Comparison of ENCODE assay signal across 34 mouse cellular contexts in genomic region chr7:34662227-34662626, GRCm38 (mm10). TPM values are rescaled to one million over a fixed set of nuclear protein-coding genes. Genes with fewer than 3 reads are reported as not detected.
DNase-seq lines count a peak whose midpoint lies in the region; ATAC-seq lines count a peak whose summit lies in the region.
"Had no signal": no experiment of that assay in that cellular context is flagged by ENCODE, and none has a peak within 500 bp of the region (broad histone marks: within the 10 kb centered on the region; RNA-seq: fewer than 3 reads in every experiment).

No protein-coding gene starts in this region.

- H3K4me2 ChIP-seq in embryonic facial prominence, embryonic 13.5 days, result no peak overlapping the region
- no peak overlapping the region for H3K4me2 ChIP-seq in hindbrain, embryonic 13.5 days
- 0 out of 2 replicates have a peak overlapping the region, but pooled peaks have one; percentile 7 for H3K4me2 ChIP-seq in neural tube, embryonic 12.5 days (replicated peaks)
- H3K4me2 ChIP-seq in neural tube, embryonic 14.5 days (ENCODE audit: low read depth, low read length), result no peak overlapping the region
- H3K4me2 ChIP-seq: heart, embryonic 15.5 days; intestine, embryonic 15.5 days; liver, embryonic 12.5 days had no signal

- no peak for DNase-seq in embryonic facial prominence, embryonic 10.5 days (ENCODE audit: low spot score)
- no peak for DNase-seq in hindbrain, embryonic 10.5 days (ENCODE audit: low spot score)
- no peak for DNase-seq in neural tube, embryonic 10.5 days (ENCODE audit: extremely low spot score, low spot score)
- DNase-seq in adrenal gland, postnatal 4 days (ENCODE audit: low spot score in 2 of 2), result no peak
- DNase-seq: adrenal gland, postnatal 10 days; cerebellum, adult 11 months; cerebellum, adult 9-10 months; cerebellum, postnatal 36 days; embryo, embryonic 11 days; gastrocnemius, postnatal 25 days; heart, adult 11 months; kidney, adult 2 months; kidney, postnatal 4 days; layer of hippocampus, postnatal 36 days; left cerebral cortex, postnatal 4 days; liver, postnatal 0 days; lung, postnatal 4 days; retina, postnatal 1 day; right cerebral cortex, postnatal 14 days; thymus, postnatal 4 days had no signal

- no peaks in the 10 kb centered on the region for H3K36me3 ChIP-seq in embryonic facial prominence, embryonic 13.5 days
- H3K36me3 ChIP-seq in embryonic facial prominence, embryonic 10.5 days (replicated peaks), result no peaks in the 10 kb centered on the region
- H3K36me3 ChIP-seq in hindbrain, embryonic 13.5 days, result no peaks in the 10 kb centered on the region
- H3K36me3 ChIP-seq in hindbrain, embryonic 10.5 days, result no peaks in the 10 kb centered on the region
- H3K36me3 ChIP-seq in neural tube, embryonic 12.5 days, result no peaks in the 10 kb centered on the region
- no peaks in the 10 kb centered on the region for H3K36me3 ChIP-seq in neural tube, embryonic 14.5 days (ENCODE audit: control insufficient read depth, insufficient read depth, low read length)
- H3K36me3 ChIP-seq: heart, embryonic 10.5 days; heart, embryonic 15.5 days; intestine, embryonic 15.5 days; liver, embryonic 12.5 days had no signal

- no peak overlapping the region for H3K4me3 ChIP-seq in embryonic facial prominence, embryonic 13.5 days
- no peak overlapping the region for H3K4me3 ChIP-seq in embryonic facial prominence, embryonic 10.5 days
- no peak overlapping the region for H3K4me3 ChIP-seq in hindbrain, embryonic 13.5 days
- no peak overlapping the region for H3K4me3 ChIP-seq in hindbrain, embryonic 10.5 days
- H3K4me3 ChIP-seq in neural tube, embryonic 12.5 days, result no peak overlapping the region
- H3K4me3 ChIP-seq in neural tube, embryonic 14.5 days (ENCODE audit: low read depth, low read length), result no peak overlapping the region
- H3K4me3 ChIP-seq: erythroblast, embryonic 14.5 days; heart, embryonic 10.5 days; heart, embryonic 15.5 days; intestine, embryonic 15.5 days; liver, embryonic 12.5 days; megakaryocyte, embryonic 14.5 days had no signal

- H3K27me3 ChIP-seq in embryonic facial prominence, embryonic 13.5 days, result no peaks in the 10 kb centered on the region
- no peaks in the 10 kb centered on the region for H3K27me3 ChIP-seq in embryonic facial prominence, embryonic 10.5 days (replicated peaks; ENCODE audit: low read depth, poor library complexity, severe bottlenecking)
- no peaks in the 10 kb centered on the region for H3K27me3 ChIP-seq in hindbrain, embryonic 13.5 days
- 0 out of 2 replicates have a peak, but pooled peaks cover 3% of the 10 kb centered on the region for H3K27me3 ChIP-seq in hindbrain, embryonic 10.5 days (ENCODE audit: insufficient read depth, poor library complexity, severe bottlenecking)
- no peaks in the 10 kb centered on the region for H3K27me3 ChIP-seq in neural tube, embryonic 12.5 days (replicated peaks)
- no peaks in the 10 kb centered on the region for H3K27me3 ChIP-seq in neural tube, embryonic 14.5 days (ENCODE audit: control insufficient read depth, insufficient read depth, low read length)
- H3K27me3 ChIP-seq: CH12.LX; intestine, embryonic 15.5 days; Patski had no signal

- H3K9me3 ChIP-seq in embryonic facial prominence, embryonic 13.5 days, result no peaks in the 10 kb centered on the region
- H3K9me3 ChIP-seq in embryonic facial prominence, embryonic 10.5 days, result no peaks in the 10 kb centered on the region
- H3K9me3 ChIP-seq in hindbrain, embryonic 13.5 days, result no peaks in the 10 kb centered on the region
- no peaks in the 10 kb centered on the region for H3K9me3 ChIP-seq in hindbrain, embryonic 10.5 days
- H3K9me3 ChIP-seq in neural tube, embryonic 12.5 days, result no peaks in the 10 kb centered on the region
- no peaks in the 10 kb centered on the region for H3K9me3 ChIP-seq in neural tube, embryonic 14.5 days (ENCODE audit: control insufficient read depth, low read length)
- H3K9me3 ChIP-seq: heart, embryonic 10.5 days; heart, embryonic 15.5 days; intestine, embryonic 15.5 days; liver, embryonic 12.5 days had no signal

- 0 out of 2 replicates have a peak overlapping the region, but pooled peaks have one; percentile 8 for H3K27ac ChIP-seq in embryonic facial prominence, embryonic 13.5 days
- no peak overlapping the region; the same call in 1 of the 2 replicates for H3K27ac ChIP-seq in embryonic facial prominence, embryonic 10.5 days (replicated peaks)
- peak overlapping the region; percentile 58; the same call in 1 of the 2 replicates for H3K27ac ChIP-seq in hindbrain, embryonic 13.5 days
- no peak overlapping the region for H3K27ac ChIP-seq in hindbrain, embryonic 10.5 days
- no peak overlapping the region for H3K27ac ChIP-seq in neural tube, embryonic 12.5 days
- no peak overlapping the region for H3K27ac ChIP-seq in neural tube, embryonic 14.5 days (ENCODE audit: low read depth, low read length)
- H3K27ac ChIP-seq: heart, embryonic 10.5 days; heart, embryonic 15.5 days; hindbrain, postnatal 0 days; intestine, embryonic 15.5 days; liver, embryonic 12.5 days had no signal

- H3K4me1 ChIP-seq in embryonic facial prominence, embryonic 13.5 days, result peaks cover 7% of the 10 kb centered on the region
- peaks cover 27% of the 10 kb centered on the region for H3K4me1 ChIP-seq in embryonic facial prominence, embryonic 10.5 days
- H3K4me1 ChIP-seq in hindbrain, embryonic 13.5 days (replicated peaks), result peaks cover 14% of the 10 kb centered on the region
- H3K4me1 ChIP-seq in hindbrain, embryonic 10.5 days (replicated peaks), result peaks cover 21% of the 10 kb centered on the region
- peaks cover 3% of the 10 kb centered on the region; the same call in 1 of the 2 replicates for H3K4me1 ChIP-seq in neural tube, embryonic 12.5 days
- 0 out of 2 replicates have a peak, but pooled peaks cover 4% of the 10 kb centered on the region for H3K4me1 ChIP-seq in neural tube, embryonic 14.5 days (ENCODE audit: control insufficient read depth, insufficient read depth, low read length)
- H3K4me1 ChIP-seq: heart, embryonic 15.5 days; intestine, embryonic 15.5 days; liver, embryonic 12.5 days; megakaryocyte, embryonic 14.5 days had no signal

- no peak overlapping the region for H3K9ac ChIP-seq in embryonic facial prominence, embryonic 13.5 days
- H3K9ac ChIP-seq in hindbrain, embryonic 13.5 days, result 0 out of 2 replicates have a peak overlapping the region, but pooled peaks have one; percentile 49
- H3K9ac ChIP-seq in neural tube, embryonic 12.5 days, result no peak overlapping the region
- no peak overlapping the region for H3K9ac ChIP-seq in neural tube, embryonic 14.5 days (replicated peaks; ENCODE audit: low read depth, low read length)
- H3K9ac ChIP-seq: heart, embryonic 15.5 days; intestine, embryonic 15.5 days; liver, embryonic 12.5 days; liver, postnatal 0 days had no signal

- no peak for ATAC-seq in embryonic facial prominence, embryonic 13.5 days (ENCODE audit: insufficient number of reproducible peaks, insufficient read depth, low FRiP score, low TSS enrichment, low read depth)
- no peak for ATAC-seq in hindbrain, embryonic 13.5 days (ENCODE audit: low FRiP score)
- no peak for ATAC-seq in neural tube, embryonic 12.5 days (ENCODE audit: low FRiP score, low read depth)
- ATAC-seq in neural tube, embryonic 14.5 days (ENCODE audit: low read depth), result peak; percentile 45; the same call in 1 of the 2 replicates
- ATAC-seq: hindbrain, postnatal 0 days; intestine, embryonic 15.5 days; liver, embryonic 12.5 days; liver, postnatal 0 days; Patski had no signal

- 12% methylated on average over 5 of the region's 5 CpGs for WGBS in embryonic facial prominence, embryonic 13.5 days
- WGBS in embryonic facial prominence, embryonic 10.5 days, result 7% methylated on average over 5 of the region's 5 CpGs
- 11% methylated on average over 5 of the region's 5 CpGs for WGBS in hindbrain, embryonic 13.5 days
- 16% methylated on average over 5 of the region's 5 CpGs for WGBS in hindbrain, embryonic 10.5 days
- 18% methylated on average over 5 of the region's 5 CpGs for WGBS in neural tube, embryonic 12.5 days
- 14% methylated on average over 5 of the region's 5 CpGs for WGBS in neural tube, embryonic 14.5 days

RNA-seq across cellular contexts. Expression of gene Kctd15, which starts 5.7 kb away (rescaled TPM):
- polyA plus RNA-seq in embryonic facial prominence, embryonic 13.5 days (2015; fragmentation: Nextera tagmentation; extraction: Ambion mirVana), result 52.9 and 59.2 TPM in 2 replicates
- polyA plus RNA-seq in embryonic facial prominence, embryonic 10.5 days (2016; fragmentation: Nextera tagmentation; extraction: Ambion mirVana), result 61.1 and 63.8 TPM in 2 replicates
- 33.7 and 36.0 TPM in 2 replicates for polyA plus RNA-seq in hindbrain, embryonic 13.5 days (2015; fragmentation: Nextera tagmentation; extraction: Ambion mirVana)
- 43.3 and 45.0 TPM in 2 replicates for polyA plus RNA-seq in hindbrain, embryonic 10.5 days (2016; fragmentation: Nextera tagmentation; extraction: Ambion mirVana)
- polyA plus RNA-seq in neural tube, embryonic 12.5 days (2016; fragmentation: Nextera tagmentation; extraction: Ambion mirVana), result 41.9 and 44.7 TPM in 2 replicates
- 11.8 and 22.9 TPM in 2 replicates for polyA plus RNA-seq in neural tube, embryonic 14.5 days (2014; fragmentation: Nextera tagmentation; extraction: Ambion mirVana)
- 10 to 100 TPM; 15.6 to 19.9 TPM for total RNA-seq in adrenal gland, postnatal 4 days (2021)
- total RNA-seq: MEL had no signal
- polyA plus RNA-seq: erythroblast, embryonic 14.5 days had no signal

Comparison
In these comparisons a context has a peak if more than half of its experiments do, and no peak if none do; other contexts are left out.
1. H3K27ac ChIP-seq: peak in embryonic facial prominence, embryonic 13.5 days (single experiment) and hindbrain, embryonic 13.5 days (single experiment); none in embryonic facial prominence, embryonic 10.5 days (single experiment), hindbrain, embryonic 10.5 days (single experiment), neural tube, embryonic 12.5 days (single experiment) and neural tube, embryonic 14.5 days (single experiment).